Mouse (Mus musculus) erythroblast, embryonic 14.5 days (primary cell): Measurements from ENCODE around the gene Rbks.

Source experiments
- GATA1 ChIP-seq: IDR thresholded peaks from 2 replicates; pipeline ENCODE4 v1.6.1; 2012; ENCODE audit warnings: low read length, inconsistent platforms, mixed read lengths
- TAL1 ChIP-seq: IDR thresholded peaks from 3 replicates; pipeline ENCODE4 v1.6.1; 2012; ENCODE audit warnings: low read length, inconsistent platforms, mixed read lengths

DNA sequence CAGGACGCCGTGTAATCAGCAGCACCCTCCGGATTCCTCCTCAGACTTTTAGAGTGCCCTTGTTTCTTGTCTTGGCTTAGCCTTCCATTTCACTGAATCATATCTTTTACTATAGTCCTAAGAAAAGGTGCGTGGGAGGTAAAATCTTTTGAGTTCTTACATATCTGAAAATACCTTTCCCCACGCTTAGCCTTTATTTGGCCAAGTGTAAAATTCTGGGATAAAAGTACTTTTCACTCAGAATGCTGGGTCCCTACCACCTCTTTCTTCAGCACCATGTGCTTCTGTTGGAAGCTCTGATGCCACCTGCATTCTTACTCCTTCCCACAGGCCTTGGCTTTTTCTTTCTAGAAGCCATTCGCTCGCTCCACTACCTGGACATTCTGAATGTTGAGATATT is 106.3 kb downstream of the Rbks start:
- TF ChIP-seq GATA1 (no peak), TAL1 (no peak)
